Mouse (Mus musculus): Measurements from ENCODE around the gene Chic2. TPM values are rescaled to one million over a fixed set of nuclear protein-coding genes. Genes with fewer than 3 reads are reported as not detected.

The Chic2 gene
- polyA plus RNA-seq, 1 experiment from 2014 or later: 26.1 TPM

Other genes with a start within 250 kb of the Chic2 start
- gene Gsx2, start 30.8 kb upstream of the Chic2 start, polyA plus RNA-seq (2015; fragmentation: Nextera tagmentation; extraction: Ambion mirVana): not detected in 2 replicates
- gene Pdgfra, start 107.5 kb upstream of the Chic2 start, polyA plus RNA-seq (2015; fragmentation: Nextera tagmentation; extraction: Ambion mirVana): 32.9 and 37.2 TPM in 2 replicates

All from intestine, embryonic 15.5 days (tissue).